Mouse (Mus musculus): Measurements from ENCODE around the gene Bbs9. TPM values are rescaled to one million over a fixed set of nuclear protein-coding genes. Genes with fewer than 3 reads are reported as not detected.

The Bbs9 gene
- polyA plus RNA-seq, 1 experiment, result 14.3 TPM

- DNase-seq (ENCODE audit: extremely low spot score in 1 of 2, low spot score in 1 of 2), result no peak
Observed at GRCm38 (mm10) chr9:22732646-22733045, 257.1 kb downstream of the Bbs9 start.

- no peak for DNase-seq (ENCODE audit: extremely low spot score in 1 of 2, low spot score in 1 of 2)
Observed at GRCm38 (mm10) chr9:22734954-22735353, 259.4 kb downstream of the Bbs9 start.

- peak in 1 of 2 experiments; percentile 35 for DNase-seq (ENCODE audit: extremely low spot score in 1 of 2, low spot score in 1 of 2)
Observed at GRCm38 (mm10) chr9:22735385-22735784, 259.9 kb downstream of the Bbs9 start.

- no peak for DNase-seq (ENCODE audit: extremely low spot score in 1 of 2, low spot score in 1 of 2)
Observed at GRCm38 (mm10) chr9:22737893-22738292, 262.4 kb downstream of the Bbs9 start.

GRCm38 (mm10) chr9:22738861-22739260 is 263.3 kb downstream of the Bbs9 start:
- DNase-seq (ENCODE audit: extremely low spot score in 1 of 2, low spot score in 1 of 2), result no peak

GRCm38 (mm10) chr9:22741967-22742366 is 266.5 kb downstream of the Bbs9 start:
- no peak for DNase-seq (ENCODE audit: extremely low spot score in 1 of 2, low spot score in 1 of 2)

GRCm38 (mm10) chr9:22748617-22749016 is 273.1 kb downstream of the Bbs9 start:
- no peak for DNase-seq (ENCODE audit: extremely low spot score in 1 of 2, low spot score in 1 of 2)

GRCm38 (mm10) chr9:22750779-22751545 is 275.4 kb downstream of the Bbs9 start:
- DNase-seq (ENCODE audit: extremely low spot score in 1 of 2, low spot score in 1 of 2), result no peak

GRCm38 (mm10) chr9:22751546-22751929 is 276.0 kb downstream of the Bbs9 start:
- no peak for DNase-seq (ENCODE audit: extremely low spot score in 1 of 2, low spot score in 1 of 2)

GRCm38 (mm10) chr9:22754081-22754672 is 278.7 kb downstream of the Bbs9 start:
- no peak for DNase-seq (ENCODE audit: extremely low spot score in 1 of 2, low spot score in 1 of 2)

- no peak for DNase-seq (ENCODE audit: extremely low spot score in 1 of 2, low spot score in 1 of 2)
Observed at GRCm38 (mm10) chr9:22758487-22758886, 283.0 kb downstream of the Bbs9 start.

GRCm38 (mm10) chr9:22759241-22759640 is 283.7 kb downstream of the Bbs9 start:
- DNase-seq (ENCODE audit: extremely low spot score in 1 of 2, low spot score in 1 of 2), result no peak

- DNase-seq (ENCODE audit: extremely low spot score in 1 of 2, low spot score in 1 of 2), result no peak
Observed at GRCm38 (mm10) chr9:22760376-22760775, 284.9 kb downstream of the Bbs9 start.

GRCm38 (mm10) chr9:22761487-22761886 is 286.0 kb downstream of the Bbs9 start:
- DNase-seq (ENCODE audit: extremely low spot score in 1 of 2, low spot score in 1 of 2), result no peak

GRCm38 (mm10) chr9:22765618-22766220 is 290.2 kb downstream of the Bbs9 start:
- DNase-seq (ENCODE audit: extremely low spot score in 1 of 2, low spot score in 1 of 2), result no peak

- DNase-seq (ENCODE audit: extremely low spot score in 1 of 2, low spot score in 1 of 2), result no peak
Observed at GRCm38 (mm10) chr9:22767154-22767553, 291.6 kb downstream of the Bbs9 start.

- DNase-seq (ENCODE audit: extremely low spot score in 1 of 2, low spot score in 1 of 2), result no peak
Observed at GRCm38 (mm10) chr9:22767860-22768259, 292.3 kb downstream of the Bbs9 start.

GRCm38 (mm10) chr9:22771785-22772184 is 296.3 kb downstream of the Bbs9 start:
- no peak for DNase-seq (ENCODE audit: extremely low spot score in 1 of 2, low spot score in 1 of 2)

GRCm38 (mm10) chr9:22776246-22776961 is 300.9 kb downstream of the Bbs9 start:
- no peak for DNase-seq (ENCODE audit: extremely low spot score in 1 of 2, low spot score in 1 of 2)

GRCm38 (mm10) chr9:22777425-22777824 is 301.9 kb downstream of the Bbs9 start:
- no peak for DNase-seq (ENCODE audit: extremely low spot score in 1 of 2, low spot score in 1 of 2)

- DNase-seq (ENCODE audit: extremely low spot score in 1 of 2, low spot score in 1 of 2), result no peak
Observed at GRCm38 (mm10) chr9:22779631-22780030, 304.1 kb downstream of the Bbs9 start.

Data from frontal cortex, adult 2 months (tissue).